ENCODE assay signal across 14 mouse cellular contexts in genomic region chr19:30109122-30109521, GRCm38 (mm10).
A peak's percentile ranks its signal among the peaks of the same experiment; 100 is the strongest.
DNase-seq lines count a peak whose midpoint lies in the region; ATAC-seq lines count a peak whose summit lies in the region.
"Had no signal": no experiment of that assay in that cellular context is flagged by ENCODE, and none has a peak within 500 bp of the region (broad histone marks: within the 10 kb centered on the region; RNA-seq: fewer than 3 reads in every experiment).

No protein-coding gene starts in this region.

- no peak for DNase-seq in hindbrain, embryonic 10.5 days (ENCODE audit: low spot score)
- DNase-seq in retina, embryonic 14.5 days (ENCODE audit: low spot score): peak; percentile 57
- DNase-seq in left cerebral cortex, adult 18-20 months (ENCODE audit: low spot score in 2 of 2): no peak
- no peak for DNase-seq in heart, postnatal 4 days
- DNase-seq: cerebellum, adult 11-12 months; heart, postnatal 36 days; kidney, adult 18-20 months; kidney, postnatal 36 days; thymus, postnatal 36 days had no signal

- no peak overlapping the region for H3K4me3 ChIP-seq in hindbrain, embryonic 13.5 days
- no peak overlapping the region for H3K4me3 ChIP-seq in hindbrain, embryonic 10.5 days
- H3K4me3 ChIP-seq in forebrain, embryonic 15.5 days: no peak overlapping the region
- H3K4me3 ChIP-seq in midbrain, embryonic 12.5 days: no peak overlapping the region
- H3K4me3 ChIP-seq: heart, embryonic 12.5 days; lung, embryonic 15.5 days had no signal

- ATAC-seq in hindbrain, embryonic 13.5 days (ENCODE audit: low FRiP score): peak; percentile 40; the same call in 1 of the 2 replicates
- ATAC-seq in forebrain, embryonic 15.5 days (replicated peaks): peak; percentile 58
- peak; percentile 47; the same call in 1 of the 2 replicates for ATAC-seq in midbrain, embryonic 12.5 days (ENCODE audit: low FRiP score, low read depth)

- WGBS in hindbrain, embryonic 13.5 days: 37% methylated on average over 6 of the region's 6 CpGs
- WGBS in hindbrain, embryonic 10.5 days: 81% methylated on average over 6 of the region's 6 CpGs
- 43% methylated on average over 6 of the region's 6 CpGs for WGBS in forebrain, embryonic 15.5 days
- 44% methylated on average over 6 of the region's 6 CpGs for WGBS in midbrain, embryonic 12.5 days

- peaks cover 2% of the 10 kb centered on the region; the same call in 1 of the 2 replicates for H3K36me3 ChIP-seq in hindbrain, embryonic 13.5 days
- peaks cover 68% of the 10 kb centered on the region for H3K36me3 ChIP-seq in hindbrain, embryonic 10.5 days
- H3K36me3 ChIP-seq in forebrain, embryonic 15.5 days: no peaks in the 10 kb centered on the region
- H3K36me3 ChIP-seq in midbrain, embryonic 12.5 days: 0 out of 2 replicates have a peak, but pooled peaks cover 3% of the 10 kb centered on the region
- H3K36me3 ChIP-seq: heart, embryonic 12.5 days; lung, embryonic 15.5 days had no signal

- H3K27ac ChIP-seq in hindbrain, embryonic 13.5 days: peak overlapping the region; percentile 77
- H3K27ac ChIP-seq in hindbrain, embryonic 10.5 days: no peak overlapping the region
- H3K27ac ChIP-seq in forebrain, embryonic 15.5 days (replicated peaks): peak overlapping the region; percentile 74
- peak overlapping the region; percentile 71 for H3K27ac ChIP-seq in midbrain, embryonic 12.5 days (replicated peaks)
- H3K27ac ChIP-seq: lung, embryonic 15.5 days had no signal

- no peak overlapping the region for H3K9ac ChIP-seq in hindbrain, embryonic 13.5 days
- no peak overlapping the region for H3K9ac ChIP-seq in forebrain, embryonic 15.5 days (replicated peaks)
- H3K9ac ChIP-seq in midbrain, embryonic 12.5 days (replicated peaks): no peak overlapping the region
- H3K9ac ChIP-seq: heart, embryonic 12.5 days; lung, embryonic 15.5 days had no signal

- no peaks in the 10 kb centered on the region for H3K9me3 ChIP-seq in hindbrain, embryonic 13.5 days
- no peaks in the 10 kb centered on the region for H3K9me3 ChIP-seq in hindbrain, embryonic 10.5 days
- no peaks in the 10 kb centered on the region for H3K9me3 ChIP-seq in forebrain, embryonic 15.5 days
- H3K9me3 ChIP-seq in midbrain, embryonic 12.5 days: no peaks in the 10 kb centered on the region
- H3K9me3 ChIP-seq: heart, embryonic 12.5 days; lung, embryonic 15.5 days had no signal

- H3K4me2 ChIP-seq in hindbrain, embryonic 13.5 days: no peak overlapping the region
- no peak overlapping the region for H3K4me2 ChIP-seq in forebrain, embryonic 15.5 days (replicated peaks)
- H3K4me2 ChIP-seq in midbrain, embryonic 12.5 days (replicated peaks): no peak overlapping the region
- H3K4me2 ChIP-seq: heart, embryonic 12.5 days; lung, embryonic 15.5 days had no signal

- peaks cover 26% of the 10 kb centered on the region for H3K4me1 ChIP-seq in hindbrain, embryonic 13.5 days (replicated peaks)
- H3K4me1 ChIP-seq in hindbrain, embryonic 10.5 days (replicated peaks): no peaks in the 10 kb centered on the region
- peaks cover 32% of the 10 kb centered on the region for H3K4me1 ChIP-seq in forebrain, embryonic 15.5 days
- H3K4me1 ChIP-seq in midbrain, embryonic 12.5 days: peaks cover 16% of the 10 kb centered on the region
- H3K4me1 ChIP-seq: lung, embryonic 15.5 days had no signal

- no peaks in the 10 kb centered on the region for H3K27me3 ChIP-seq in hindbrain, embryonic 13.5 days
- no peaks in the 10 kb centered on the region for H3K27me3 ChIP-seq in hindbrain, embryonic 10.5 days (ENCODE audit: insufficient read depth, poor library complexity, severe bottlenecking)
- H3K27me3 ChIP-seq in forebrain, embryonic 15.5 days: no peaks in the 10 kb centered on the region
- H3K27me3 ChIP-seq in midbrain, embryonic 12.5 days: no peaks in the 10 kb centered on the region
- H3K27me3 ChIP-seq: heart, embryonic 12.5 days; lung, embryonic 15.5 days had no signal
